Mouse (Mus musculus): ENCODE measurements around the gene Rpain. TPM values are rescaled to one million over a fixed set of nuclear protein-coding genes. Genes with fewer than 3 reads are reported as not detected.

Rpain gene
- polyA plus RNA-seq, 1 experiment: 42.6 TPM

DNA sequence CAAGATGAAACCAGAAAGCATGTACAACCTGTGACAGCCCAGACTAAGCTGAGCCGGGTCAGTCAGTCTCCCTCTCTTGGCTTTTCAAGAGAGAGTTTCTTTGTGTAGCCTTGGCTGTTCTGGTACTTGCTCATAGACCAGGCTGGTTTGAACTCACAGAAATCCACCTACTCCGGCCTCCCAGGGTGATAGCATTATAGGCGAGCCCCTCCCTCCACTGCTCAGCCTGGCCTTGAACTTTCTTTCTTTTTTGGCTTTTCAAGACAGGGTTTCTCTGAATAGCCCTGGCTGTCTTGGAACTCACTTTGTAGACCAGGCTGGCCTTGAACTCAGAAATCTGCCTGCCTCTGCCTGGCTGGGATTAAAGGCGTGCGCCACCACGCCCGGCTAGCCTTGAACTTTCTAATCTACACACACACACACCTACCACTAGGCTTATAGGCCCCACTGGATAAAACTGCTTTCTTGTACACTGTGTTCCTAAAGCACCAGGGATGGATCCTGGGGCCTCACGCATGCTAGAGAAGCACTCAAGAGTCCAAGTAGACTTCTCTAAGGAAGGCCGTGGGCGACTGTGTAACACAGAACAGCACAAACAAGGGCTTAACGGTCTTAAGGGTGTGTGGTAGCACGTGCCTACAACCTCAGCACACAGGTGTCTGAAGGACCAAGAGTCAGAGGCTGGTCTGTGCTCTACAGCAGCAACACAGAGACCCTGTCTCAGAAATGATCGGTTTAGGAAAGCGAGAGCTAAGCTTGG, 10.9 kb downstream of the Rpain start:
- 86% methylated on average over 14 of the region's 14 CpGs for WGBS
- Histone ChIP-seq H3K4me3 (replicated peaks; ENCODE audit: extremely low read depth, low read depth, low read length) (no peak overlapping the region), H3K4me1 (ENCODE audit: control insufficient read depth, insufficient read depth, low read length) (peaks cover 4% of the 10 kb centered on the region)
- DNase-seq: no peak
- TF ChIP-seq CTCF (IDR thresholded peaks at IDR 0.05; ENCODE audit: insufficient read depth, low read length) (no peak), POLR2A (IDR thresholded peaks at IDR 0.05; ENCODE audit: borderline replicate concordance, extremely low read depth, low read depth, low read length) (no peak)

DNA sequence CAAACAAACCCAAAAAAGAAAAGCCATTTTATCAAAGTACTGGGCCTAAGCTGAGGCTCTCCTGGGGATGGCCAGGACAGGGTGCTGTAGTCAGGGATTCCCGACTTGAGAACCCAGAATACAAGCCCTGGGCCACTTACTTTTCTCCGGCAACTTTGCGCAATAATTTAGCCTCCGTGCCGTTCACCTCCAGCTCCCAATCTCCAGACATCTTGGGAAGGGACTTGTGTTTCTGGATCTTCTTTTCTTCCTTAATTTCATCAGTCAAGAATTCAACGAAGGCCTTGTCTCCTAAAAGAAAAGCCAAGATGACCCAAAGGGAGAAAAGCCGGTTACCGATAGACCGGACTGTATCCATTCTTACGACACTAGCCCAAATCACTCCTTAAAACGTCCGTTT, 12.0 kb downstream of the Rpain start:
- DNase-seq: no peak
- Histone ChIP-seq H3K4me3 (replicated peaks; ENCODE audit: extremely low read depth, low read depth, low read length) (peak overlapping the region; percentile 12), H3K4me1 (ENCODE audit: control insufficient read depth, insufficient read depth, low read length) (peaks cover 4% of the 10 kb centered on the region)
- TF ChIP-seq POLR2A (IDR thresholded peaks at IDR 0.05; ENCODE audit: borderline replicate concordance, extremely low read depth, low read depth, low read length) (no peak), CTCF (IDR thresholded peaks at IDR 0.05; ENCODE audit: insufficient read depth, low read length) (no peak)
- WGBS: 5% methylated on average over 12 of the region's 12 CpGs

DNA sequence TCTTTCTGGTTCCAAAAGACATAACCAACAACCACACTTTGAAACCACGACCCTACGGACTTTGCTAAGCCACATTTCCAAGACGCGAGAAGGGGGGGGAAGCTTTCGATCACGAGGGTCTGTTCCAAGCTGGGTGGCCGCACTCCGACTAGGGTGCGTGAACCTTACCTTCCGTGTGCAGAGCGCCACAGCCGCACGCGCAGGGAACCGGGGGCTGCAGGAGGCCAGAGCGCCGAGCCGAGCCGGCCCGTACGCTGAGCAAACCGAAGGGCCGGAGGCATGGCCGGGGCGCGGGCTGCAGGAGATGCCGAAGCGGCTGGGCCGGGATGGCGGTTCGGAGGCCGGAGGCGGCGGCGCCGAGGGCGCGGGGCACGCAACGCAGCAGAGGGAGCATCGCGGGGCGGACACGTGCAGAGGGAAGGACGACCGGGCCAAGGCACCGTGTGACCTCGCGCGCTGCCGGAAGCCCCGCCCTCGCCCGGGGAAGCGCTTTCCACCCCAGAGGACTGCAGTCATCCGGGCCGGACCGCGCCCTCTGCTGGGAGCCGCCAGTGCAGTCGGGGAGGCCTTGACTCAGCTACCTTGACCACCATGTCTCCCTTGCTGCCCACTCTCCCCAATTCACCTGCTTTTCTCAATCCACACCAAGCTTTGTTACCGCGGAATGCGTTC, 12.7 kb downstream of the Rpain start, which contains the start of gene C1qbp:
Gene C1qbp, minus strand, starts transcription at position 470 of the 672 bp plus-strand sequence.
- TF ChIP-seq CTCF (IDR thresholded peaks at IDR 0.05; ENCODE audit: insufficient read depth, low read length): peak; percentile 78
- TF ChIP-seq POLR2A (IDR thresholded peaks at IDR 0.05; ENCODE audit: borderline replicate concordance, extremely low read depth, low read depth, low read length): no peak
- peak; percentile 95 for DNase-seq
- WGBS: under 1% methylated on average over 62 of the region's 64 CpGs
- H3K4me3 ChIP-seq (replicated peaks; ENCODE audit: extremely low read depth, low read depth, low read length): peak within 1 kb of the TSS; percentile 69
- H3K4me1 ChIP-seq (ENCODE audit: control insufficient read depth, insufficient read depth, low read length): peaks cover 4% of the 10 kb centered on the region

DNA sequence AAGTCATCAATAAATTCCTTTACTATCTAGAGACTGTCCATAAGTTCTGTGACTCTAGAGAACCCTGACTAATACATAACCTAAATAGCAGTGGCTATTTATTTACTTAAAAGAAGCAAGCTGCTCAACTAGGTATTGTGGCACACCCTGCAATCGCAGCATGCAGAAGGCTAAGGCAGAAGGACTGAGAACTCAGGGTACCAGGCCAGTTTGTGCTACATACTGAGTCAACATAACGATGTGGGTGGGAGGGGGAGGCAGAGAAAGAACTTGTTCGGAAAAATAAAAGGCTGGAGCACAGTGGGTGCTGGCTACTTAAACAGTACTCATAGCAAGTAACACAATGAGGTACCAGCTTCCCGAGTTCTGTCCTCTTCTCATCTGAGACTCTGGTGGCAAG, 31.2 kb downstream of the Rpain start:
- no peak overlapping the region for H3K4me3 ChIP-seq (replicated peaks; ENCODE audit: extremely low read depth, low read depth, low read length)
- H3K4me1 ChIP-seq (ENCODE audit: control insufficient read depth, insufficient read depth, low read length): peaks cover 6% of the 10 kb centered on the region; the same call in 1 of the 2 replicates
- TF ChIP-seq POLR2A (IDR thresholded peaks at IDR 0.05; ENCODE audit: borderline replicate concordance, extremely low read depth, low read depth, low read length): no peak
- TF ChIP-seq CTCF (IDR thresholded peaks at IDR 0.05; ENCODE audit: insufficient read depth, low read length): no peak
- 83% methylated on average over 4 of the region's 4 CpGs for WGBS
- DNase-seq: no peak

DNA sequence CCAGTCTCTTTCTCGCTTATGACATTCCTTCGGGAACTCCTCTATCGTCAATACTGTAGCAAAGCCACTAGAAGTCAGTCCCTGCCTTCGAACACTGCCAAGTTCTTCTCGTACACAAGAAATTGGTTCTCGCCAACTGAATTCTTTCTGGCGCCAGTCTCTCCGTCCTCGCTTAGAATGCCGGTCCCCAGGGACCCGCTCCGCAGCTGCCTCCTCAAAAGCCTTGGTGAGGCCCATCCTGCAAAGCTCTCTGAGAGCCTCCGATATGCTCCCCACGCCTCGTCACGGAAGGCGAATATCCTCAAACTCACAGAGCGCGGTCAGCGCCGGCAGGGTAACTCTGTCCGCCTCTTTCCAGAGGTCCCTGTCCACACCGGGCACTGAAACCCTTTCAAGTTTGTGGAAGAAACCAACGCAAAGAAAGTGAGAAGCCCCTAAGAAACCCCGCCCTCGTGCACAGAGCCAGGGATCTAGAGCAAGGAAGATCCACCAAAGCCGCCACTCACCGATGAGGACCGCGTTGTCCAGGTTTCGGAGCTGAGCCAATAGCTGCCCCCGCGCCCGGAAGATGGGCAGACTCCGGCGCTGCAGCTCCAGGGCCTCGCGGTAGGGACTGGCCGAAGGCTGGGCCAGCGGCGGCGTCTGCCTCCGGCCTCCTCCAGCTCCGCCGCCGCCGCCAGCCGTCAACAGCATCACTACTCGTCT, 33.8 kb downstream of the Rpain start:
- DNase-seq: no peak
- under 1% methylated on average over 49 of the region's 49 CpGs for WGBS
- Histone ChIP-seq H3K4me3 (replicated peaks; ENCODE audit: extremely low read depth, low read depth, low read length) (peak overlapping the region; percentile 75), H3K4me1 (ENCODE audit: control insufficient read depth, insufficient read depth, low read length) (peaks cover 6% of the 10 kb centered on the region)
- no peak for TF ChIP-seq CTCF (IDR thresholded peaks at IDR 0.05; ENCODE audit: insufficient read depth, low read length)
- TF ChIP-seq POLR2A (IDR thresholded peaks at IDR 0.05; ENCODE audit: borderline replicate concordance, extremely low read depth, low read depth, low read length): no peak

DNA sequence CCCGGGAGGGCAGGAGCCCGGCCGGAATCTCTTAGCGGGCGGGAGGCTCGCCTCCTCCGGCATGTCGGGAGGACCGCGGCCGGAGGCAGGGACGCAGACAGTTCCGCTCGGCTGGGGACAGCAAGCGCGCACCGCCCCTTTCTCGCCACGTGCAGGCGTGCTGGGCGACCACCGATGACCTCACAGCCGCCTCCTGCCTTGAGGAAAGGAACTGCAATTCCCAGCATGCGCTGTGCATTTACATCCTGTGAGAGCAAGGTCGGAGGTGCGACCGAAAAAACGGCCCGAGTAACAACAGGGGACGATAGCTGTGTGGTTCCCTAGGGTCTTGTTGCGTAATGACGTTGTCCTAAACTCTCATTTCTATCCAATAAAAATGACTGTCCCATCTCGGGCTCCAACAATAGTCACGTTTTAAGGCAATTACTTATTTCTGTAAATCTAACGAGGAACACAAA, 34.3 kb downstream of the Rpain start, which contains the start of gene Dhx33:
Gene Dhx33, minus strand, starts transcription at position 122 of the 458 bp plus-strand sequence.
- DNase-seq: peak; percentile 93
- no peak for TF ChIP-seq CTCF (IDR thresholded peaks at IDR 0.05; ENCODE audit: insufficient read depth, low read length)
- peak; percentile 31; the same call in 1 of the 2 replicates for TF ChIP-seq POLR2A (IDR thresholded peaks at IDR 0.05; ENCODE audit: borderline replicate concordance, extremely low read depth, low read depth, low read length)
- peaks cover 9% of the 10 kb centered on the region for H3K4me1 ChIP-seq (ENCODE audit: control insufficient read depth, insufficient read depth, low read length)
- under 1% methylated on average over 35 of the region's 35 CpGs for WGBS
- peak within 1 kb of the TSS; percentile 75 for H3K4me3 ChIP-seq (replicated peaks; ENCODE audit: extremely low read depth, low read depth, low read length)

DNA sequence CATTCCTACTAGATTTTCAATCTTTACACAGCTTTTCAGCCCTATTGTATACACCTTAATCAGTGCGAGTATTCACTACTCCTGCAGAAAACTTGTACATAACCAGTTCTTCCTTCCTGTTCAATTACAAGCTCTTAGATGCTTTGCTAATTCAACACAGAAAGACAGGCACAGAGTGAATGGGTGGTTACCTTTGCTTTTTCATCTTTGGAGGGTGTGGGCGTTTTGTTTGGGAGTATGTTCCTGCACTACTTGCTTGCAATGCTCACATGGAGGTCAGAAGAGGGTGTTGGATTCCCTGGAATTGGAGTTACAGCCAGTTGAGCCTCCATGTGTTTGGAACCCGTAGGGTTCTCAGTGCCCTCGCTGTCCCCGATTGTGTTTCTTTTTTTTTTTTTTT, 35.0 kb downstream of the Rpain start:
- H3K4me1 ChIP-seq (ENCODE audit: control insufficient read depth, insufficient read depth, low read length): peaks cover 10% of the 10 kb centered on the region
- 28% methylated on average over 5 of the region's 5 CpGs for WGBS
- no peak for TF ChIP-seq CTCF (IDR thresholded peaks at IDR 0.05; ENCODE audit: insufficient read depth, low read length)
- TF ChIP-seq POLR2A (IDR thresholded peaks at IDR 0.05; ENCODE audit: borderline replicate concordance, extremely low read depth, low read depth, low read length): no peak
- peak overlapping the region; percentile 75 for H3K4me3 ChIP-seq (replicated peaks; ENCODE audit: extremely low read depth, low read depth, low read length)
- DNase-seq: no peak

DNA sequence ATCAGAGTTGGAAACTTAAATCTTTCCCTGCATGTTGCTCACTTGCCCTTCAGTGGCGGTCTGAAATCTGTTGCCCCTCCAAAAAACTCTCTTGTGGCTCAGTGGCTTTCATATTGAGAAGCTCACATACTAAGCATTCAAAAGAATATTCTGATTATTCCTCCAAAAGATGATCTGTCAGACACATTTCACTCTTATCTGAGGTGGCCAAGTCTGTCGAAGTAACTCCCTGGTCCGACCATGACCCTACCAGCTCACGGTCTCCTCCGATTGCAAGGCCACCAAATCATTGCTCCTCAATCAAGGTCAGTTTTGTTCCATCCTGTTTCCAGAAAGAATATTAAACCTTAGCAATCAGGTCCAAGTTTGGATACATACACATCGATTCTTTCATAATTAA, 37.0 kb downstream of the Rpain start:
- Histone ChIP-seq H3K4me1 (ENCODE audit: control insufficient read depth, insufficient read depth, low read length) (peaks cover 10% of the 10 kb centered on the region), H3K4me3 (replicated peaks; ENCODE audit: extremely low read depth, low read depth, low read length) (no peak overlapping the region)
- DNase-seq: no peak
- 81% methylated on average over 6 of the region's 6 CpGs for WGBS
- no peak for TF ChIP-seq CTCF (IDR thresholded peaks at IDR 0.05; ENCODE audit: insufficient read depth, low read length)
- TF ChIP-seq POLR2A (IDR thresholded peaks at IDR 0.05; ENCODE audit: borderline replicate concordance, extremely low read depth, low read depth, low read length): no peak

DNA sequence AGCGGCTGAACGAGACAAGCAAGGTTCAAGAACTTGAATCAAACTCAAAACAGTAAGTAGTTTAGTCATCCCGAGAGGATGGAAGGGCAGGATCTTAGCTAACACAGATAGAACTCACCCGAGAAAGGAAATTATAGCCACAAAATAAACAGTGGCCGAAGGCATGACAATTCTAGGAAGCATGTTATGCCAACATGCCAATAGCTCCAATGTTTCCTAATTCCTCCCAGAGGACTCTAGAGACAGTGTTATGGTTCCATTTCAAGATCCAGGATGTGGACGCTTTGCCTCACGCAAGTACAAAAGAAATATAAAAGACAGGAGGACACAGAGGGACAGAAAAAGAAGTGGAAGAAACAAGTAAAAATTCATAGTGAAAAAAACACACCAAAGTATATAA, 37.8 kb downstream of the Rpain start:
- TF ChIP-seq POLR2A (IDR thresholded peaks at IDR 0.05; ENCODE audit: borderline replicate concordance, extremely low read depth, low read depth, low read length): no peak
- TF ChIP-seq CTCF (IDR thresholded peaks at IDR 0.05; ENCODE audit: insufficient read depth, low read length): no peak
- DNase-seq: no peak

More for the DNA sequence above, 37.8 kb downstream of the Rpain start:
- Histone ChIP-seq H3K4me3 (replicated peaks; ENCODE audit: extremely low read depth, low read depth, low read length) (no peak overlapping the region), H3K4me1 (ENCODE audit: control insufficient read depth, insufficient read depth, low read length) (peaks cover 10% of the 10 kb centered on the region)
- WGBS: 53% methylated on average over 7 of the region's 7 CpGs
